9 mouse cellular contexts compared by ENCODE assay signal in the genomic region with DNA sequence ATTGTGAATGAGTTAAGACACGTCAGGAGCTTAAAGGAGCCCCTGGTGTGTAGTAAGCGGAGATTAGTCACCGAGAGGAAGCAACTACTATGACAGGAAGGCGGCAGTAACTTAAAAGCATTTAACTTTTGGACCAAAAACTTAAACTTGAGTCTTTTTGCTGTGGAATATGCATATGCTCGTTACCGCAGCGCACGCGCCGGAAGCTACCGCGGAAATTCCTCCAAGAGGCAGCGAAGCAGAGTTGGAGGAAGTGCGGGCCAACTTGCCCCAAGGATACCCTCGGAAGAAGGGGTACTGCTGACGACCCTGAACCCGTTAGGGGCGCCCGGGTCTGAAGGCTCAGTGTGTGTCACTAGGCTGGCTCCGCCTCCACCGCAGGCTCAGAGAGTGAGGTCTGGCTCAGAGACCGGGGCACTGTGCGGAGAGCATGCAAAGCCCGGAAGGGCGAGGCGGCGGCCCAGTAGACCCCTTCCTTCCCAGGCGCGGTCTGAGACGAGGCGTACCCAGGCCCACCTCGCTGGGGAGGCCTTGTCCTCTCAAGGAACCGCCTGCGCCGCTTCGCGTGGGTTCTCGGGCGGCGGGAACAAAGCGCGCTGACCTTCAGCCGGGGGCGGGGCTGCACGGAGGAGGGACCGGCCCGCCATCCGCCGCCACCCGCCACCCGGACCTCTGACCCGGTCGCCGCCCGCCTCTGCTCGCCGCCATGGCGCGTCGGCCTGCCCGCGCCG. TPM values are rescaled to one million over a fixed set of nuclear protein-coding genes. Genes with fewer than 3 reads are reported as not detected.
DNase-seq lines count a peak whose midpoint lies in the region; ATAC-seq and TF ChIP-seq lines count a peak whose summit lies in the region.
"Had no signal": no experiment of that assay in that cellular context is flagged by ENCODE, and none has a peak within 500 bp of the region (broad histone marks: within the 10 kb centered on the region; RNA-seq: fewer than 3 reads in every experiment).

No protein-coding gene starts in this region.

- no peak for TF ChIP-seq POLR2A in kidney, adult 2 months (IDR thresholded peaks at IDR 0.05; ENCODE audit: low read depth, low read length)
- TF ChIP-seq POLR2A in brain, embryonic 14.5 days (IDR thresholded peaks at IDR 0.05; ENCODE audit: borderline replicate concordance, extremely low read depth, insufficient read depth, insufficient read length, poor library complexity, severe bottlenecking) = no peak

- H3K36me3 ChIP-seq in kidney, adult 2 months (ENCODE audit: control insufficient read depth, insufficient read depth, low read length) = no peaks in the 10 kb centered on the region
- no peaks in the 10 kb centered on the region for H3K36me3 ChIP-seq in lung, postnatal 0 days (ENCODE audit: insufficient read depth, low read length)
- no peaks in the 10 kb centered on the region for H3K36me3 ChIP-seq in stomach, embryonic 15.5 days

- peak; percentile 49 for ATAC-seq in granulocyte monocyte progenitor cell, adult 5-6 weeks (replicated peaks; ENCODE audit: poor library complexity, severe bottlenecking)
- ATAC-seq in lung, postnatal 0 days = peak; percentile 83
- peak; percentile 80 for ATAC-seq in stomach, embryonic 15.5 days (ENCODE audit: insufficient read depth, low FRiP score, low read depth)

- no peaks in the 10 kb centered on the region for H3K9me3 ChIP-seq in lung, postnatal 0 days (ENCODE audit: low read length)
- no peaks in the 10 kb centered on the region for H3K9me3 ChIP-seq in stomach, embryonic 15.5 days

- H3K4me2 ChIP-seq in lung, postnatal 0 days (replicated peaks; ENCODE audit: low read depth, low read length) = peak overlapping the region; percentile 82
- peak overlapping the region; percentile 72 for H3K4me2 ChIP-seq in stomach, embryonic 15.5 days

- under 1% methylated on average over 47 of the region's 63 CpGs for WGBS in kidney, adult 2 months
- WGBS in lung, postnatal 0 days = under 1% methylated on average over 40 of the region's 63 CpGs
- under 1% methylated on average over 57 of the region's 63 CpGs for WGBS in stomach, embryonic 15.5 days

- no peak for TF ChIP-seq EP300 in lung, postnatal 0 days (IDR thresholded peaks at IDR 0.05)

- DNase-seq in kidney, adult 2 months = no peak
- no peak for DNase-seq in kidney, adult 11 months
- peak; percentile 78 to 80 for DNase-seq in CD8-positive naive resting alpha-beta T cell, adult 2 months (ENCODE audit: low read depth in 2 of 2, low spot score in 2 of 2)
- peak; percentile 66 for DNase-seq in brain, embryonic 14.5 days (ENCODE audit: low read depth)
- peak; percentile 82 for DNase-seq in lung, postnatal 0 days (ENCODE audit: low spot score)
- DNase-seq in right cerebral cortex, postnatal 25 days = no peak

- H3K27me3 ChIP-seq in kidney, adult 2 months (replicated peaks; ENCODE audit: control insufficient read depth, insufficient read depth, low read length) = no peaks in the 10 kb centered on the region
- H3K27me3 ChIP-seq in lung, postnatal 0 days (replicated peaks; ENCODE audit: insufficient read depth, low read length) = no peaks in the 10 kb centered on the region
- no peaks in the 10 kb centered on the region for H3K27me3 ChIP-seq in stomach, embryonic 15.5 days (replicated peaks)

- H3K4me3 ChIP-seq in kidney, adult 2 months (ENCODE audit: insufficient read depth, low read depth, low read length) = peak overlapping the region; percentile 90
- H3K4me3 ChIP-seq in lung, postnatal 0 days (ENCODE audit: low read depth, low read length) = peak overlapping the region; percentile 90
- H3K4me3 ChIP-seq in stomach, embryonic 15.5 days (replicated peaks) = peak overlapping the region; percentile 92

- peak overlapping the region; percentile 79 for H3K9ac ChIP-seq in lung, postnatal 0 days (replicated peaks; ENCODE audit: low read depth)
- H3K9ac ChIP-seq in stomach, embryonic 15.5 days = peak overlapping the region; percentile 76

- H3K4me1 ChIP-seq in kidney, adult 2 months (ENCODE audit: control insufficient read depth, insufficient read depth, low read length) = peaks cover 7% of the 10 kb centered on the region
- H3K4me1 ChIP-seq in lung, postnatal 0 days (ENCODE audit: insufficient read depth, low read depth, low read length) = peaks cover 12% of the 10 kb centered on the region; the same call in 1 of the 2 replicates
- H3K4me1 ChIP-seq in stomach, embryonic 15.5 days = peaks cover 24% of the 10 kb centered on the region

- no peak for TF ChIP-seq CTCF in kidney, adult 2 months (conservative IDR thresholded peaks at IDR 0.05; ENCODE audit: insufficient read depth, insufficient read length, low read depth, low read length)
- TF ChIP-seq CTCF in brain, embryonic 14.5 days (IDR thresholded peaks at IDR 0.05; ENCODE audit: borderline replicate concordance, extremely low read depth, insufficient read depth, insufficient read length) = no peak
- TF ChIP-seq CTCF in lung, postnatal 0 days (IDR thresholded peaks at IDR 0.05) = no peak

- peak overlapping the region; percentile 90 for H3K27ac ChIP-seq in kidney, adult 2 months (ENCODE audit: insufficient read depth, low read depth, low read length)
- H3K27ac ChIP-seq in lung, postnatal 0 days (ENCODE audit: low read length) = peak overlapping the region; percentile 93
- peak overlapping the region; percentile 93 for H3K27ac ChIP-seq in stomach, embryonic 15.5 days

RNA-seq across cellular contexts. Expression of gene Nap1l4, which starts 0.5 kb away (rescaled TPM):
- polyA plus RNA-seq in kidney, adult 2 months (2012; rRNA removed) = 60.2 and 68.7 TPM in 2 replicates
- 218 and 243 TPM in 2 replicates for polyA plus RNA-seq in brain, embryonic 14.5 days (2012; rRNA removed)
- 85.5 and 133 TPM in 2 replicates for total RNA-seq in granulocyte monocyte progenitor cell, adult 5-6 weeks (2014; fragmentation: Nextera tagmentation)
- 126 and 136 TPM in 2 replicates for total RNA-seq in granulocyte monocyte progenitor cell, adult 5-6 weeks (2017)
- 107 and 109 TPM in 2 replicates for polyA plus RNA-seq in lung, postnatal 0 days (2015; fragmentation: Nextera tagmentation; extraction: Ambion mirVana)
- 185 and 205 TPM in 2 replicates for polyA plus RNA-seq in stomach, embryonic 15.5 days (2015; fragmentation: Nextera tagmentation; extraction: Ambion mirVana)

RNA-seq across cellular contexts. Expression of gene Phlda2, which starts 45.4 kb away (rescaled TPM):
- polyA plus RNA-seq in kidney, adult 2 months (2012; rRNA removed) = 46.6 and 50.2 TPM in 2 replicates
- 0.78 and 0.88 TPM in 2 replicates for polyA plus RNA-seq in brain, embryonic 14.5 days (2012; rRNA removed)
- not detected in 2 replicates for total RNA-seq in granulocyte monocyte progenitor cell, adult 5-6 weeks (2014; fragmentation: Nextera tagmentation)
- not detected in 2 replicates for total RNA-seq in granulocyte monocyte progenitor cell, adult 5-6 weeks (2017)
- polyA plus RNA-seq in lung, postnatal 0 days (2015; fragmentation: Nextera tagmentation; extraction: Ambion mirVana) = 3.2 and 5.4 TPM in 2 replicates
- polyA plus RNA-seq in stomach, embryonic 15.5 days (2015; fragmentation: Nextera tagmentation; extraction: Ambion mirVana) = 11.5 and 13.7 TPM in 2 replicates
- total RNA-seq: left cerebral cortex, postnatal 14 days had no signal

RNA-seq across cellular contexts. Expression of gene Cars, which starts 51.5 kb away (rescaled TPM):
- 8.9 and 9.6 TPM in 2 replicates for polyA plus RNA-seq in kidney, adult 2 months (2012; rRNA removed)
- 36.7 and 41.4 TPM in 2 replicates for polyA plus RNA-seq in brain, embryonic 14.5 days (2012; rRNA removed)
- 34.0 and 35.5 TPM in 2 replicates for total RNA-seq in granulocyte monocyte progenitor cell, adult 5-6 weeks (2014; fragmentation: Nextera tagmentation)
- total RNA-seq in granulocyte monocyte progenitor cell, adult 5-6 weeks (2017) = 51.9 and 58.2 TPM in 2 replicates
- 24.4 and 26.4 TPM in 2 replicates for polyA plus RNA-seq in lung, postnatal 0 days (2015; fragmentation: Nextera tagmentation; extraction: Ambion mirVana)
- polyA plus RNA-seq in stomach, embryonic 15.5 days (2015; fragmentation: Nextera tagmentation; extraction: Ambion mirVana) = 67.5 and 73.2 TPM in 2 replicates

Comparison
In these comparisons a context has a peak if more than half of its experiments do, and no peak if none do; other contexts are left out.
1. DNase-seq: peak in CD8-positive naive resting alpha-beta T cell, adult 2 months (2 of 2), brain, embryonic 14.5 days (single experiment) and lung, postnatal 0 days (single experiment); none in kidney, adult 2 months (single experiment), kidney, adult 11 months (single experiment) and right cerebral cortex, postnatal 25 days (single experiment).
2. Peak in every context shown above with its lines, with median percentiles within 50 percentile points of each other: H3K27ac ChIP-seq, H3K4me3 ChIP-seq and ATAC-seq.